Mouse (Mus musculus): ENCODE data around the gene Cdk6. TPM values are rescaled to one million over a fixed set of nuclear protein-coding genes. Genes with fewer than 3 reads are reported as not detected.
"Not testable (repeated sequence)": the region's sequence is repeated elsewhere in the genome, so short reads cannot be mapped to it uniquely, and the experiment has no call there.

Cdk6 gene
- total RNA-seq, 2 experiments from 2014 or later: 39.0 to 43.4 TPM

- DNase-seq (ENCODE audit: low spot score in 2 of 2): no peak
These were observed 34.9 kb downstream of the Cdk6 start for GRCm38 (mm10) chr5:3376167-3376566.

- DNase-seq (ENCODE audit: low spot score in 2 of 2): no peak
These were observed 38.0 kb downstream of the Cdk6 start for GRCm38 (mm10) chr5:3379252-3379651.

- no peak for DNase-seq (ENCODE audit: low spot score in 2 of 2)
These were observed 39.5 kb downstream of the Cdk6 start for GRCm38 (mm10) chr5:3380692-3381233.

- DNase-seq (ENCODE audit: low spot score in 2 of 2): no peak
These were observed 40.5 kb downstream of the Cdk6 start for GRCm38 (mm10) chr5:3381795-3382194.

GRCm38 (mm10) chr5:3382343-3383040 lies 41.2 kb downstream of the Cdk6 start:
- no peak for DNase-seq (ENCODE audit: low spot score in 2 of 2)

GRCm38 (mm10) chr5:3383547-3383946 lies 42.3 kb downstream of the Cdk6 start:
- DNase-seq (ENCODE audit: low spot score in 2 of 2): no peak

GRCm38 (mm10) chr5:3385078-3385477 lies 43.8 kb downstream of the Cdk6 start:
- DNase-seq (ENCODE audit: low spot score in 2 of 2): no peak

GRCm38 (mm10) chr5:3386021-3386730 lies 44.9 kb downstream of the Cdk6 start:
- DNase-seq (ENCODE audit: low spot score in 2 of 2): no peak

GRCm38 (mm10) chr5:3386731-3387087 lies 45.4 kb downstream of the Cdk6 start:
- DNase-seq (ENCODE audit: low spot score in 2 of 2): no peak

GRCm38 (mm10) chr5:3387138-3387537 lies 45.9 kb downstream of the Cdk6 start:
- no peak for DNase-seq (ENCODE audit: low spot score in 2 of 2)

- DNase-seq (ENCODE audit: low spot score in 2 of 2): no peak
These were observed 51.6 kb downstream of the Cdk6 start for GRCm38 (mm10) chr5:3392856-3393255.

- no peak for DNase-seq (ENCODE audit: low spot score in 2 of 2)
These were observed 52.9 kb downstream of the Cdk6 start for GRCm38 (mm10) chr5:3394145-3394544.

GRCm38 (mm10) chr5:3395020-3395419 lies 53.7 kb downstream of the Cdk6 start:
- DNase-seq (ENCODE audit: low spot score in 2 of 2): no peak

- no peak for DNase-seq (ENCODE audit: low spot score in 2 of 2)
These were observed 54.9 kb downstream of the Cdk6 start for GRCm38 (mm10) chr5:3396214-3396613.

- no peak for DNase-seq (ENCODE audit: low spot score in 2 of 2)
These were observed 55.8 kb downstream of the Cdk6 start for GRCm38 (mm10) chr5:3396910-3397575.

- no peak for DNase-seq (ENCODE audit: low spot score in 2 of 2)
These were observed 58.7 kb downstream of the Cdk6 start for GRCm38 (mm10) chr5:3399784-3400494.

GRCm38 (mm10) chr5:3405102-3405501 lies 63.8 kb downstream of the Cdk6 start:
- no peak for DNase-seq (ENCODE audit: low spot score in 2 of 2)

- DNase-seq (ENCODE audit: low spot score in 2 of 2): no peak
These were observed 64.2 kb downstream of the Cdk6 start for GRCm38 (mm10) chr5:3405503-3405902.

- no peak for DNase-seq (ENCODE audit: low spot score in 2 of 2)
These were observed 66.6 kb downstream of the Cdk6 start for GRCm38 (mm10) chr5:3407926-3408325.

GRCm38 (mm10) chr5:3418183-3418582 lies 76.9 kb downstream of the Cdk6 start:
- not testable (repeated sequence) for DNase-seq (ENCODE audit: low spot score in 2 of 2)

- DNase-seq (ENCODE audit: low spot score in 2 of 2): no peak
These were observed 79.0 kb downstream of the Cdk6 start for GRCm38 (mm10) chr5:3420094-3420831.

Data from adrenal gland, postnatal 4 days (tissue).